Mouse (Mus musculus) frontal cortex, postnatal 36 days (tissue): ENCODE measurements at regions not wholly inside any gene's neighbourhood (a gene's known extent, or its start where the extent isn't known, plus 50 kb on each side); places are given as distances from the start of the nearest gene placed in this dataset.
"Not testable (repeated sequence)": the region's sequence is repeated elsewhere in the genome, so short reads cannot be mapped to it uniquely, and the experiment has no call there.

ENCODE experiments used
- DNase-seq, 2 experiments: peaks; one replicate each; pipeline ENCODE4 v3.0.0; 2022; ENCODE audit warnings: low spot score in 2 of 2

DNA sequence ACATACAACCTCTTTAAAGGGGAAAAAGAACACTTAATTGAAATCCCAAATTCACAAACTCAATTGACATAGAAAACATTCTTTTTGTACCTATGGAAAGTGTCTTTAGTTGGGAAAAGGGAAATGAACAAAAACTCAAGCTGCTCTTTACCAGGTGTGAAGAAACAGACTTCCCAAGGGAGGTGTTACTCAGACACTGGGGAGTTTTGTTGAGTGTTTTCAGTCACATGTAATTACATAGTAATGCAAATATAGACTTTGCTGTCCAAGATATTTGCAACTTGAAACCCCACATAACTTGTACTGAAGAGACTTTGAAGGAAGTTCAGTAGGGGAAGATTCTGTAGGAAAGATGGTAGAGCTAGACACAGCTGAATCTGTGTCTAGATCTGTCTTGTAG is 547.7 kb upstream of the Zfp960 start:
- DNase-seq = no peak

DNA sequence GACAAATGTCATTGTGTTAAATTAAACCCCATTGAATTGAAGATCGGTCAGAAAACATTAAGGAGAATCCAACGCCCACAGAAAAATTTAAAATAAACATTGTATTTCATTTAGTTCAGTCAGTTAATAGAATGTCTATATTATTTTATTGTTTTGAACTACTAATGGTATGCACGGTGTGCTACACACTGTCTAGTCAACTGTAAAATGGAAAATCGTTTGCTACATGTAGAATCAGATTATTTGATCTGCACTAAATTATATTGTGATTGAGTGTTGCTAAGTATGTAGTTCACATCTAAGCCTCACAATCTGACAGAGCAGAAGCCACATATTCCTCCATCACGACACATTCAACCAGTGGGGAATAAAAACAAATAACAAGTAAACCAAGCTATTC is 570.0 kb upstream of the Zfp960 start:
- DNase-seq = no peak

DNA sequence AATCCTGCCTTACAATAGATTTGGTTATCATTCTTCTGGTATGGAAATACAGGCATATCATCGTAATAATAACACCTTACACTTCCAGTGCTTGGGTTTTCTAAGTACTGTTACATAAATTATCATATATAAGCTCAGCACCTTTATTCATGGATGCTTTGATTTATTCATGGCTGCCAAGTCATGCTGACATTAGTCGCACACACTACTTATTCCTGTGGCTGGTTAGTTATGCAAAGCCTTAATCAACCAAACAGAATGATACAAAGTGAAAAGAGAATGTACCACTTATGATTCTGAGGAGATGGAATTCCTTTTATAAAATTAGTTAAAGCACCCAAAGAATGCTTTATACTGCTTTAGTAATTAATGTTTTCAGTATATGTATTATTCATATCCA is 570.4 kb upstream of the Zfp960 start:
- DNase-seq = no peak

DNA sequence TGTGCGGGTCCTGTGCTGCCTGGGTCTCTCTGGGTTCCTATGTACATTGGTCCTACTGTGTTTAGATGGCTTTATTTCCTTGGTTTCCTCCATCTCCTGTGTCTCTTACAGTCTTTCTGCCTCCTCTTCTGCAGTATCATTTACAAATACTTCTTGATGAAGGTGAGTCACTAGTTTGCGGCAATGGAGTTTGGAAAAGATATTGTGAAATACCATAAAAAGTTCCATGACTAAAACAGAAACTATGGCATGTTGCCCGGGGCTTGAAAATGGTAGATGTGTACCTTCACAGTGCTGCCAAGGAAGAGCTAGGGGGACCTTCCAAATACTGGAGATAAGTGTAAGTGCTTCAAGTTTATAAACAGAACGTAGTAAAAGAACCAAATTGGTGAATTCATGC is 571.4 kb upstream of the Zfp960 start:
- no peak for DNase-seq

DNA sequence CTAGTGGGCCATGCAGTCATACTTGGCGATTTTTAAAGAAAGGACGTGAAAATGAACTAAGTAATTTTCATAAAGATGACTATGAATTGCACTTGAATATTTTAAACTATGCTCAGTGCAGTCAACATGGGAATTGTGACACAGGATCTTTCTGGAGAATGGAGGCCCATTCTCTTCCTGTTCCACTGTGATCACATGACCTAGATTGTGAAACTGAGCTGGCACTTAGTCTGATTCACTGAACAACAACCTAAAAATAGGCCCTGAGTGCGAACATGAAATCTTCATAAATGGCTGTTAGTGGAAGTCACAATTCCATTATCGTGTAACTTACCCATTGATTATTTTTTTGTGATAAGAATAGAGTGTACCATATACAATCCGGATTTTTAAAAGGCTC is 577.6 kb upstream of the Zfp960 start:
- DNase-seq = no peak

DNA sequence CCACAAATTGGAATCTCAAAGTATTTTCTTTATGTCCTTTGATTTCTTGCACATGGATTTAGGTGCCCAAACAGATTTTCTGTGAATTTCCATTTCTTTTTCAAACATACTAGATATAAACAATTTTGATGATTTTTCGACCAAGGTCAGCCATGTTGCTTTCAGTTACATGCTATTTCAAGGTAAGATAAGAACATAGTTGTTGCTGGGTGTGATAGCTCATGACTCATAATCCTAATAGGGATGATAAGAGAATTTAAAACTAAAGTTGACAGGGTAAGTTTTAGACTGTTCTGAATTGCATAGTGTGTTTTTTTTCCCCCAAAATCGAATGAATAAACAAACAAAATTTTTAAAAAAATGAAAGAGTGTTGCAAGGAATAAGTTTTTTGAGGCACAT is 579.9 kb upstream of the Zfp960 start:
- DNase-seq = no peak

DNA sequence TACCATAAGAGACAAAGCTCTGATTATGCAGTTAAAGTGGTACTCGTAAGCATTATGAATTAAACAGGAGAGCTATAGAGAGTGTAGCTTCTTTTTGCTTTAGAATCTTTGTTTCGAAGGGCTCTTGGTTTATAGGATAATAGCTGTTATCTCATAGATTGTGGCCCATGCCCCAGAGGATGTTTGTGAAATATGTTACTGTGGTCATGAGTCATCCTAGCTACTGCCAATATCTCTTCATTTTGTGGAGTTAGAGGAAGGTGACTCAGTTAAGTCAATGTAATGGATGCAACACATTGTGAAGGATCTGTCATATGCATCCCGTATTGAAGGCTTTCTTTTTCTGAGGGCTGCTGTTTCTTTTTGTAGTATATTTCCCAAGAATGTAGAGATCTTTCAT is 582.2 kb upstream of the Zfp960 start:
- no peak for DNase-seq

DNA sequence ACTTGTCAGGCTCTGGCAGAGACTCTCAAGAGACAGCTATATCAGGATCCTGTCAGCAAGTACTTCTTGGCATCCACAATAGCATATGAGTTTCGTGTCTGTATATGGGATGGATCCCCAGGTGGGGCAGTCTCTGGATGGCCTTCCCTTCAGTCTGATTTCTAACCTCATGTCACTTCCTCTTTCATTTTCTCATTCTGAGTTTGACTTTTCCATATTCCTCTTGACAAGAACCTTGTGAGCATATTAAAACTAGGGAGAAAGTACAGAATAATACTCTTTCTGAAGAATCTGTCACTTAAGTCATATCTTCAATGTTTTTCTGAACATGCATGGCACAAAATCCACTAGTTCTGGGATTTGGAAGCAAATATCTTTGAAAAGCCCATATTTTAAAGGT is 583.3 kb upstream of the Zfp960 start:
- no peak for DNase-seq

DNA sequence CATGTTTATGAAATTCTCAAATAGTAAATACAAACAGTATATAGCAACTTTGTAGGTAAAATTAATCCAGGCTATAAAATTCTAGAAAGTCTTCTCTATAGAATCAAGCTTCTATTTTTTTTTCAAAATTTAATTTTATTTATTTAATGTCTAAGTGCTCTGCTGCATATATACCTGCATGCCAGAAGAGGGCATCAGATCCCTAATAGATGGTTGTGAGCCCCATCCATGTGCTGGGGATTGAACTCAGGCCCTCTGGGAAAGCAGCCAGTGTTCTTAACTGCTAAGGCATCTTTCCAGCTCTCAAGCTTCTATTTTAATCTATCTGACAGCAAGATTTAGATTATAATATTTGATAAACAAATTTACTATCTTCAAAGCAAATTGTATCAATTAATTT is 602.7 kb upstream of the Zfp960 start:
- DNase-seq = no peak

DNA sequence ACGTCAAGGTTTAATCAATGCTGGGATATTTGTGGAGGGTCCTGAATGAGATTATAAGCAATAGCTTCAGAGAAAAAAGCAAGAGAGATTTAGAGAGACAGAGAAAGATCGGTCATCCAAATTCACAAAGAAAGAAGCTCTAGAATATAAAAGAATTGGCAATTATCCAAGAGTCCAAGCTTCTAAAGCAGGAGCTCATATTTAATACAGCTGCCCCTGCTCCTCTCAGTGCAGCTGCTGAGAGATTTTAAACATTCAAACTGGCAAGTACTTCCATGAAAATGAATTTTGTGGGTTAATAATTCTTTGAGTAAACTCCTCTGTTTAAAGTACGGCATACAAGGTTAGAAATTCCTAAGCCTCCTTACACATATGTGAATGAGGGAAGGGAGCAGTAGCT is 610.8 kb upstream of the Zfp960 start:
- no peak for DNase-seq

DNA sequence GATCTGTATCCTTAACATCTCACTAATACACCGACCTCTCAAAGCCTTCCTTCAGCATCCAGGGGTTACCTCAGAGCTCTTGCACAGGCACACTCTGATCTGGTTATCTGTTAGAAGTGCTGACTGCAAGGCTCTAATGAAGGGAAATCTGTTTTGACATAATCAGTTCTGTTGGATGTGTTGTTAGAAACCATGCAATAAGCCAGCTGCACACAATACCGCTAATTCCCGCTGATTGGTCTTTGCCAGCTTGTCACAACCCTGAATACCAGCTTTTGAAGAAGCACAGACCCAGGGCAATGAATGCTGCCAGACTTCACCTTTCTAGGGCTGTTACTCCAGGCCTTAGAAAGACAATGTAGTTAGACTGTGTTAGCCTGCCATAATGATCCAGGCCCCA is 613.7 kb upstream of the Rgmb start:
- DNase-seq = no peak

DNA sequence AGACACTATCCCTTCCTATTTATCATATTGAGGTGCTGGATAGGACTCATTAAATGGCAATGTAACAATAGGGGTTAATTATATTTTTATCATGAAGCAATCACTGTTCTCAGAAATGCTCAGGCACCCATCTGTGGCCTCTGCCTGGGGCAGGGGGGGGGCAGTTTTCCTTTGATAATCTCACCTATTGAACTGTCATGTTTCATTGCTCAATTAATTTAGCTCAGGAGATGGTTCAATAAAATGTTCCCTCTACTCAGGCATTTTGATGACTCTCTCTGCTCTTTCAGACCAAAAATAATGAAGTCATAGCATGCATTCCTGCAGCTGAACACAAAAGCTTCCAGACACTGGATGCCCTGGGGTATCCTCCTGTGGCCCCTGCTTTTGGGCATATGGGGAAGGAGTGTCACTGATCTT is 564.4 kb upstream of the Rgmb start:
- no peak for DNase-seq

DNA sequence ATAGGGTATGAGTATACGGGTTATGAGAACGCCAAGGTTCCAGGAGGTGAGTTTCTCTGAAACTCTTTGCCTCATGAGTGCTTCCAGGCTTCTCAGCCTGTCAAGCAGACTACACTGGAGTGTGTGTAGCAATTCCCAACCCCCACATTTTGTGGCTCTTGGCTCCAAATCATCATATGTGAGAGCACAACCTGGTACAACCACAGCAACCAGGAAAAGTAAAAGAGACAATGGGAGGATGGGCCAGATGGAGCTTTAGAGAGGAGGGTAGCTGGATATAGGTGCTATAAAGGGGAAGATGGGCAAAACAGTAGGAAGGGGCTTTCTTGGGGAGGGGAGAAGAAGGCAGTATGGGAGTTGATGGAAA is 544.0 kb upstream of the Rgmb start:
- DNase-seq = not testable (repeated sequence)

DNA sequence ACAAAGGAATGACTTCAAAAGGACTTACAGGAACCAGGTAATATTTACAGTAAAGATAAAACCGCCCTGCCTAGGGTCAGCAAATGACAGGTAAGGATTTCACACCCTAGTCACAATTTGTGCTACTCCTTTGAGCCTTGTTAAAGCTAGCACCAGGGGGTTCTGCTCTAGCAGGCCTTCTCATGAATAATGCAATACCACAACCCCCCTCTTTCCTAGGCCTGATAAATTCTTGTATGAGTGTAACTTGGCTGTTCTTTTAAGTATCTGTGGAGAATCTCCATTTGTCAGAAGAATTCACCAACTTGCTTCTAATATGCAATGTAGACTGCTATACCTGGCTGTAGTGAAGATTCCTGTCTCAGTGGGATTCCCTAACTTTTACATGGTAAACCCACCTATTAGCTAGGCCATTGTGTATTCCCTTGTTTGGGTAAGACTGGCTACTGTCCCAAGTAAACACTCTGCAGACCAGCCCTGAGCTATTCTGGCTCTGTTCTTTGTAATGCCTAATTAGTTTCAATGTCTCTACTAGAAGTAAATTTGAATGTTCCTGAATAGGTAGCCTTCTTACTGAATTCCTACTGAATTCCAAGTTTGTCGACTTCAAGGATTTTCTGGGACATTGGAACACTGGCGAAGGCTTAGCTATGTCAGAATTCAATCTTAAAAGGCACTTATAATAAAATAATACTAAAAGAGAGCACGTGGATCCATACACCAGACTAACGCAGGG is 543.4 kb upstream of the Rgmb start:
- not testable (repeated sequence) for DNase-seq

DNA sequence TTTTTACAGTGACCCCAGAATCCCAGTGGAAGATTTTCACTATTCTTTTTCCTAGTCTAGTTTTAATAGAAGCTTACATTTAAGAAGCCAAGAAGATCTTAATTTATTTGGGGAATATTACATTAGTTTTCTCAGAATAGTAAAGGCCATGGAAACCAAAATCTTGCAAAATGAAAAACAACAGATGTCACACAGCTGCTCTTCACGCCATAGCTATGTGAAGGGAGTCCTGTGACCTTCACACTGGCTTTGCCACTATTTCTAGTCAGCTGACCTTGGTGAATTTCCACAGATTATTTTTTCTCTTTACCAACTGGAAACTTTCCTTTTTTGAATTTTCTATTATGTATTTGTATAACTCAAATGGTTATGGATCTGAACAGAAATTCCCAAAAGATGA is 542.1 kb upstream of the Rgmb start:
- DNase-seq = no peak

DNA sequence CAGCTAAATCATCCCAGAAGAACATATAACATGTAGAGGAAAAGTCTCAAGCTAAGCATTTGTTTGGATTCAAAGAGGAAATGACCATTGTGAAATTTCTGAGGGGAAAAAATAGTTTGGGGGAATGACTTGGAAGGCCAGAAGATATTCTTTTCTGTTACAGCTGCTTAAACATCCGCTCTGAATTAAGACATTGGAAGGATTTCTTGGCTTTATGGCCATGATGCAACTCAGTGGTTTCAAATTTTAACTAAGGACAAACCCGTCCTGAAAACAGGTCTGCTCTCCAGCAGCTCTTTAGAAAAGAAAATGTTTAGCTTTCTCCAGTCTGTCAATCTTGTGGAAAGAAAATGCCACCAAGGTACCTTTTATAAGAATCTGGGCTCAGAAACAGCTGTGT is 513.2 kb upstream of the Rgmb start:
- DNase-seq = no peak

DNA sequence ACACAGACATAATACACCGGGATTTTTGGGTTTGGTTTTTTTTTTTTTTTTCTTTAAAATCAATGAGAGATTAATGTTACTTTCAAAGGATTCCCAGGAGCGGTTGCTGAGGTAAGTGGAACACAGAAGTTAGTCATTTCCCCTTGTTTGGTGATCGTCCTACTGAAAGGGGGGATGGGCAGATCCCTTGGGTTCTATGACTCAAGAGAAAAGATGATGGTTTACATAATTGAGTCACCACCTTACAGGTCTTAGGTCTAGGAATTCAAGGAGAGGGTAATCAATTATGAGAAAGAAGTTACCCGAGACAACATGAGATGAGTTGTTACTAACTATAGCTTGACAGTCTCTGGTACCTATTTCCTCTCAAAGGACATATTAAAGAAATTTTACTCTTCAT is 511.9 kb upstream of the Rgmb start:
- DNase-seq = no peak

DNA sequence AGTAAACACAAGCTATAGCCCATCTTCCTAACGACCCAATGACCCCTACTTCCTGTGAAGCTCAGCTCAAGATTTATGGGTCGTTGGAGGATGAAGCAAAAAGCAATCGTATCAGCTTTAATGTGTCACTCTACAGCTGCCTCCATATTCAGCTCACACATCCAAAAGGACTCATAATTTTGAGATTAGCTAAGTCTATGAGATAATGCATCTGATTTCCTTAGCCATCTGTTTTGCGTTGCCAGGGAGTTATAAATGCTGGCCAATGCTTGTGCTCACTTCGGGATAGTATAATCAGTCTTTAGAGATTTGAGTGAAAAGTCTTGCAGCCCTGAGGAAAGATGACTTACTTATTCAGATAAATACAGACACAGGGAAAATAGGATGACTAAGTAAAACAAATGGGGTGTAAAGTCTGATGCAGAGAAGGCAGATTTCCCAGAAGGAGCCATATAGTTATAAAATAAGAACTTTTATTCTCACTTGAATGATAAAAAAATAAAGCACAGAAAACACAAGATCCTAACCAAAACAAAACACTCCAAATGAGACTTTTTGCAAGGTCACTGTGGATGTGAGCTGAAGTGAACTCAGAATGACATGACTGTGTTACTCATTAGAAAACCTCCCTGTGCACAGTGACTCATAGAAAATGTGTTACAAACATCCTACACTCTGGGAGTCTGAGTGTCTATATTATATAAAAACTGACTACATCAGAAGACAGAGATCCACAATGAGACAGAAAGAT is 509.1 kb upstream of the Rgmb start:
- DNase-seq = peak in 1 of 2 experiments; percentile 14

DNA sequence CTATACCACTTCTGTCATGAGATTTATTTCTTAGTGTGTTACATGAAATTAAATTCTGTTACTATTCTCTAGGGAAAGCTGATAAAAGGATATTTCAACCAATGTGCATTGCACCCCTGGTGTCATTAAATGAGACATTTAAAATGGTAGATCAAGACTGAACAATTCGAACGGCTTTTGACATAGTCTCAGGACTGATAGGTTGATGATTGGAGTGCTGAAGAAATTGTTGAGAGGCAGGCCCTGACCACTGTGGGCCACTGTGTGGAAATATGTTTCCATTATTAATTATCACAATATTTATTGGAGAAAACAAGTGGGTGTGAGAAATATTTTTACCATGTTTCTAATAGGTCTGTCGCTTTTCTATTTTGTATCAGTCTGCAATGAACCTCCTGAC is 481.1 kb upstream of the Rgmb start:
- no peak for DNase-seq

DNA sequence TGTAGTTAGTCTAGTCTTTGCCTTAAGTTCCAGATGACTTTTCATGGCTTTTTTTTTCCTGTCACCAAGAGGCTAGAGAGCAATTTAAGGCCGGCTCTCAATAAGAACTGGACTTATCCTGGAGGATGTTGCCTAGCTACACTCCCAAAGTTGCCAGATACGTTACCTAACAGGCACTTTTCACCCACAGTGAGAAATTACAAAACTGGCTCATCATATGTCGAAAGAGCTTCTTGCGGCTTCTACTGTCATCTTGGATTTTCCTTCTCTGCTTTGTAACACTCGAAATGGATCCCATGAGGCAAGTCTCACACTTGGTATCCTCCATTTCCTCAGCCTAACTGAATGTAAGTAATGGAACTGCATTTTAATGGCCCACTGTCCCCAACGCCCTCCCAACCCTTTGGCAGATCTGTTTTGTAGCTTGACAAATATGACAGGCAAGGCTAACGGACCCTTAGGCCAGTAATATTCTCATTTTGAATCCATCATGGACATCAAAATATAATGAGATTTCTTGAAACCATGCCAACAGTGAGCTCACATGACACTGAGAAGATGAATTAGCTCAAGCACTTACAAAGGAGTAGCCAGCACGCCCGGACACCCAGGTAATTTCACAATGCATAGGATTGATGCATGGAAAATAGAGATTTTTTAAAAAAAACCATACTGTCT is 480.5 kb upstream of the Rgmb start:
- DNase-seq = no peak

DNA sequence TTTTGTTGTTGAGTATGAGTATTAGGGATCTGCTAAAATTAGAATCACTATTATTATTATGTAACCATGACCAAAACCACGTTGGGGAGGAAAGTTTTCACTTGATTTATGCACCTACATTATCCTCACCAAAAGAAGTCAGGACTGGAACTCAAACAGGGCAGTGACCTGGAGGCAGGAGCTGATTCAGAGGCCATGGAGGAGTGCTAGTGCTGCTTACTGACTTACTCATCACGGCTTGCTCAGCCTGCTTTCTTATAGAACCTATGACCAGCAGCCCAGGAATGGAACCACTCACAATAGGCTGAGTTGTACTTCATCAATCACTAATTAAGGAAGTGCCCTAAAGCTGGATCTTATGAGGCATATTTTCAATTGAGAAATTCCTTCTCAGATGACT is 470.9 kb upstream of the Rgmb start:
- DNase-seq = no peak

DNA sequence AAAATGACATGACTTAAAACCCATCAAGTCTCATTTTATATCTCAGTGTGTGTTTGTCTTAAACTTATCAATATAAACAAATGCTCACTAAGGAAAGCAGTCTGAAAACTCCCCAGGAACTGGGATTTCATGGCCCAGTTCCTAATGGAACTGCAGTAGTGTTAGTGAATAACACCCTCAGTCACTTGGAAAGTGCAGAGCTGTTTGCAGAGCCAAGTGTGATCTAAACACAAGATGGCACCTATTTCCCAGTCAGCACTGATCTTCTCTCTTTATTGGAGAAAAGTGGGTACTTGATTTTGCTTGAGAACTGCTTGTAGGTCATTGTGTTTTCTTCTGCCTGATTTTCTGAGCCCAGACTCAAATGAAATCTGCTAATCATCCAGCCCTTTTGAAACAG is 467.7 kb upstream of the Rgmb start:
- no peak for DNase-seq
